Mouse (Mus musculus): ENCODE data around the gene Acin1. TPM values are rescaled to one million over a fixed set of nuclear protein-coding genes. Genes with fewer than 3 reads are reported as not detected.
A peak's percentile ranks its signal among the peaks of the same experiment; 100 is the strongest.

The Acin1 gene
- polyA plus RNA-seq, 1 experiment = 76.4 TPM

DNA sequence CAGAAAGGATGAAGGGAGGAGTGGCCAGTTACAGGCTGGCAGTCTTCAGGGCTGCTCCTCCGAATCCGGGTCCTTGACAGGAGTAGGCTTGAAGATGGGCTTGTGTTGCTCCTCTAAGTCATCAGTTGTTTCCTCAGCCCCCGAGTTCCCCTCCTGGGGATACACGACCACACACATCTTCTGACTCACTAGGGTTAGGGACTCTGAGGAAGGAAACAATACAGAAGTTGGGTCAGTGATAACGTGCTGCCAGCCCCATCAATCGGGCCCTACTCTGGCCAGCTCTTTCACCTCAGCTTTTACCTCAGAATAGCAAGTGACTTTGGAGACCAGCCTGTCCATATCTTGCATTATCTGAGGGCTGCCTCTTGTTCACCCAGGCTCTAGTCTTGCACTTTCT lies 37.3 kb upstream of the Acin1 start:
- TF ChIP-seq POLR2A (IDR thresholded peaks at IDR 0.05; ENCODE audit: low read depth, low read length) (no peak), CTCF (IDR thresholded peaks at IDR 0.05; ENCODE audit: extremely low read depth, insufficient read length, insufficient replicate concordance, low read depth, low read length) (no peak)
- no peaks in the 10 kb centered on the region for H3K27me3 ChIP-seq (ENCODE audit: control insufficient read depth, insufficient read depth, low read length)
- H3K27ac ChIP-seq (ENCODE audit: insufficient read depth, low read depth, low read length) = no peak overlapping the region
- peaks cover 63% of the 10 kb centered on the region for H3K36me3 ChIP-seq (ENCODE audit: control insufficient read depth, insufficient read depth, low read length)
- peaks cover 7% of the 10 kb centered on the region; the same call in 1 of the 2 replicates for H3K4me1 ChIP-seq (ENCODE audit: control insufficient read depth, insufficient read depth, insufficient read length, low read length)
- H3K4me3 ChIP-seq (ENCODE audit: low read depth, low read length) = no peak overlapping the region
- 79% methylated on average over 6 of the region's 6 CpGs for WGBS

- Histone ChIP-seq H3K27ac (ENCODE audit: insufficient read depth, low read depth, low read length) (no peak overlapping the region), H3K27me3 (ENCODE audit: control insufficient read depth, insufficient read depth, low read length) (no peaks in the 10 kb centered on the region), H3K36me3 (ENCODE audit: control insufficient read depth, insufficient read depth, low read length) (peaks cover 47% of the 10 kb centered on the region), H3K4me1 (ENCODE audit: control insufficient read depth, insufficient read depth, insufficient read length, low read length) (peaks cover 7% of the 10 kb centered on the region; the same call in 1 of the 2 replicates), H3K4me3 (ENCODE audit: low read depth, low read length) (no peak overlapping the region)
- WGBS = 81% methylated on average over 10 of the region's 10 CpGs
- TF ChIP-seq POLR2A (IDR thresholded peaks at IDR 0.05; ENCODE audit: low read depth, low read length) = no peak
- TF ChIP-seq CTCF (IDR thresholded peaks at IDR 0.05; ENCODE audit: extremely low read depth, insufficient read length, insufficient replicate concordance, low read depth, low read length) = no peak
Observed at GRCm38 (mm10) chr14:54721711-54722110, 35.0 kb upstream of the Acin1 start.

GRCm38 (mm10) chr14:54720654-54721350 lies 34.1 kb upstream of the Acin1 start:
- Histone ChIP-seq H3K4me1 (ENCODE audit: control insufficient read depth, insufficient read depth, insufficient read length, low read length) (peaks cover 7% of the 10 kb centered on the region; the same call in 1 of the 2 replicates), H3K4me3 (ENCODE audit: low read depth, low read length) (no peak overlapping the region), H3K27ac (ENCODE audit: insufficient read depth, low read depth, low read length) (no peak overlapping the region), H3K36me3 (ENCODE audit: control insufficient read depth, insufficient read depth, low read length) (peaks cover 40% of the 10 kb centered on the region), H3K27me3 (ENCODE audit: control insufficient read depth, insufficient read depth, low read length) (no peaks in the 10 kb centered on the region)
- WGBS = 87% methylated on average over 7 of the region's 7 CpGs
- TF ChIP-seq CTCF (IDR thresholded peaks at IDR 0.05; ENCODE audit: extremely low read depth, insufficient read length, insufficient replicate concordance, low read depth, low read length) (no peak), POLR2A (IDR thresholded peaks at IDR 0.05; ENCODE audit: low read depth, low read length) (no peak)

DNA sequence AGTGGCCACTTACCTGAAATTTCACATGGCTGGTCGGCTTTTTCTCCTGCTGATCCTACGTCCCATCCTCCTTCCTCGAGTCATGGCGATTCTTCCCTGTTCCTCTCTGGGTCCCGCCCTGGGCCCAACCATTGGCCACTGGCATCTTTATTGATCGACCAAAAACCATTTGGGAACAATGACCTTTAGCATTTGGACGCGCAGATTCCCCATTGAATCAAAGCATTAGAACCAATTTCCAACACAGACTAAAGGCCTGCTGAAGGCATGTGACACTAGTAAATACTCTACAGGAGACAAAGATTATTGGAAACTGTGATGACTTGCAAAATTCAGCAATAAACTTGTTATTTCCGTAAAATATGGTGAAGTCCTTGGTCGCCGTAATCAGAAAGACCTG lies 33.3 kb upstream of the Acin1 start:
- Histone ChIP-seq H3K36me3 (ENCODE audit: control insufficient read depth, insufficient read depth, low read length) (peaks cover 35% of the 10 kb centered on the region), H3K27me3 (ENCODE audit: control insufficient read depth, insufficient read depth, low read length) (no peaks in the 10 kb centered on the region), H3K4me1 (ENCODE audit: control insufficient read depth, insufficient read depth, insufficient read length, low read length) (peaks cover 7% of the 10 kb centered on the region; the same call in 1 of the 2 replicates), H3K4me3 (ENCODE audit: low read depth, low read length) (no peak overlapping the region), H3K27ac (ENCODE audit: insufficient read depth, low read depth, low read length) (no peak overlapping the region)
- WGBS = 92% methylated on average over 11 of the region's 11 CpGs
- TF ChIP-seq POLR2A (IDR thresholded peaks at IDR 0.05; ENCODE audit: low read depth, low read length) = no peak
- no peak for TF ChIP-seq CTCF (IDR thresholded peaks at IDR 0.05; ENCODE audit: extremely low read depth, insufficient read length, insufficient replicate concordance, low read depth, low read length)

GRCm38 (mm10) chr14:54715402-54715801 lies 28.7 kb upstream of the Acin1 start:
- no peak overlapping the region for H3K27ac ChIP-seq (ENCODE audit: insufficient read depth, low read depth, low read length)
- peaks cover 2% of the 10 kb centered on the region for H3K4me1 ChIP-seq (ENCODE audit: control insufficient read depth, insufficient read depth, insufficient read length, low read length)
- no peaks in the 10 kb centered on the region for H3K27me3 ChIP-seq (ENCODE audit: control insufficient read depth, insufficient read depth, low read length)
- H3K36me3 ChIP-seq (ENCODE audit: control insufficient read depth, insufficient read depth, low read length) = 0 out of 2 replicates have a peak, but pooled peaks cover 3% of the 10 kb centered on the region
- TF ChIP-seq POLR2A (IDR thresholded peaks at IDR 0.05; ENCODE audit: low read depth, low read length) (no peak), CTCF (IDR thresholded peaks at IDR 0.05; ENCODE audit: extremely low read depth, insufficient read length, insufficient replicate concordance, low read depth, low read length) (no peak)
- H3K4me3 ChIP-seq (ENCODE audit: low read depth, low read length) = no peak overlapping the region
- WGBS = 79% methylated on average over 1 of the region's 1 CpGs

GRCm38 (mm10) chr14:54714617-54715081 lies 27.9 kb upstream of the Acin1 start:
- H3K27ac ChIP-seq (ENCODE audit: insufficient read depth, low read depth, low read length) = no peak overlapping the region

GRCm38 (mm10) chr14:54714121-54714520 lies 27.4 kb upstream of the Acin1 start:
- Histone ChIP-seq H3K27ac (ENCODE audit: insufficient read depth, low read depth, low read length) (no peak overlapping the region), H3K36me3 (ENCODE audit: control insufficient read depth, insufficient read depth, low read length) (no peaks in the 10 kb centered on the region), H3K27me3 (ENCODE audit: control insufficient read depth, insufficient read depth, low read length) (no peaks in the 10 kb centered on the region), H3K4me3 (ENCODE audit: low read depth, low read length) (peak overlapping the region; percentile 49), H3K4me1 (ENCODE audit: control insufficient read depth, insufficient read depth, insufficient read length, low read length) (peaks cover 2% of the 10 kb centered on the region)
- 1% methylated on average over 13 of the region's 13 CpGs for WGBS
- TF ChIP-seq POLR2A (IDR thresholded peaks at IDR 0.05; ENCODE audit: low read depth, low read length) (no peak), CTCF (IDR thresholded peaks at IDR 0.05; ENCODE audit: extremely low read depth, insufficient read length, insufficient replicate concordance, low read depth, low read length) (peak; percentile 34; the same call in 1 of the 2 replicates)

More at GRCm38 (mm10) chr14:54714617-54715081, 27.9 kb upstream of the Acin1 start:
- Histone ChIP-seq H3K36me3 (ENCODE audit: control insufficient read depth, insufficient read depth, low read length) (no peaks in the 10 kb centered on the region), H3K4me3 (ENCODE audit: low read depth, low read length) (peak overlapping the region; percentile 51), H3K27me3 (ENCODE audit: control insufficient read depth, insufficient read depth, low read length) (no peaks in the 10 kb centered on the region), H3K4me1 (ENCODE audit: control insufficient read depth, insufficient read depth, insufficient read length, low read length) (peaks cover 2% of the 10 kb centered on the region)
- WGBS = under 1% methylated on average over 15 of the region's 15 CpGs
- TF ChIP-seq POLR2A (IDR thresholded peaks at IDR 0.05; ENCODE audit: low read depth, low read length) (no peak), CTCF (IDR thresholded peaks at IDR 0.05; ENCODE audit: extremely low read depth, insufficient read length, insufficient replicate concordance, low read depth, low read length) (no peak)

All from small intestine, adult 2 months (tissue).